Mouse (Mus musculus) forebrain, embryonic 12.5 days (tissue): ENCODE measurements around the gene Mobp. TPM values are rescaled to one million over a fixed set of nuclear protein-coding genes. Genes with fewer than 3 reads are reported as not detected.

Source experiments
- ATAC-seq: fragments of 200-750 bp; cut with Nextera tagmentation; 2 replicates; pipeline ENCODE4 v1.8.0; 2017; ENCODE audit warnings: moderate TSS enrichment; ENCODE audit not compliant: low FRiP score
- H3K27ac ChIP-seq: fragments of 300-500 bp; sonication (generic); 2 replicates; pipeline ENCODE4 v1.5.1; 2016; ENCODE audit warnings: mild to moderate bottlenecking
- H3K27me3 ChIP-seq: fragments of 300-500 bp; sonication (generic); 2 replicates; pipeline ENCODE4 v1.6.1; 2016; ENCODE audit warnings: mild to moderate bottlenecking
- H3K36me3 ChIP-seq: fragments of 300-500 bp; sonication (generic); replicated peaks from 2 replicates; pipeline ENCODE4 v1.6.1; 2016; ENCODE audit warnings: mild to moderate bottlenecking
- H3K4me1 ChIP-seq: fragments of 300-500 bp; sonication (generic); 2 replicates; pipeline ENCODE4 v1.6.1; 2016
- H3K4me2 ChIP-seq: fragments of 300-500 bp; sonication (generic); 2 replicates; pipeline ENCODE4 v1.6.1; 2016; ENCODE audit warnings: mild to moderate bottlenecking, moderate library complexity
- H3K4me3 ChIP-seq: fragments of 300-500 bp; sonication (generic); replicated peaks from 2 replicates; pipeline ENCODE4 v1.5.1; 2016; ENCODE audit warnings: mild to moderate bottlenecking
- H3K9ac ChIP-seq: fragments of 300-500 bp; sonication (generic); 2 replicates; pipeline ENCODE4 v1.6.1; 2016; ENCODE audit warnings: mild to moderate bottlenecking
- H3K9me3 ChIP-seq: fragments of 300-500 bp; sonication (generic); 2 replicates; pipeline ENCODE4 v1.6.1; 2016
- WGBS: fragments of 180-500 bp; shearing (Covaris S2); methylation state at CpG from one replicate; pipeline ENCODE4 v1.1.7; 2016; 5-methylcytosine and 5-hydroxymethylcytosine counted together
- polyA plus RNA-seq: library from polyadenylated mRNA; unstranded; fragments of >200 nt; fragmentation: Nextera tagmentation; extraction: Ambion mirVana; gene quantifications from 2 replicates; pipeline ENCODE4 v1.2.1, GENCODE M21; 2016

The Mobp gene
- polyA plus RNA-seq, 1 experiment from 2014 or later = 1.7 TPM

DNA sequence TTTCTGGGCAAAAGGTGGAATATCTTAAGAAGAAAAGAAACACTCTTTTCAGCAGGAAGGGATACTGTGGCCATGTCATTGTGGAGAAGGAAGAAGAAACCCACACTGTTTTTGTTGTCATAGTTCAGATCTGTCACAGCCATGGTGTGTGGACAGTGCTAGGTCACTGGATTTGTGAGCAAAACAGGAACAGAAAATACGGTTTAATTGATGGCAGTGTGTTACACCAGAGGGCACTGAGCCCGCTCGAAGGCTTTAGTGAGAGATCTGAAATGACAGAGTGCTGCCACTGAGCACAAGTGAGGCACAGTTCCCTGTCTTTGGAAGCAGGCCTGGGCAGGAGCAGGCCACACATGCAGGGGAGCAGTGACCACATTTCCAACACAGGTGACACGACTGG lies 31.3 kb upstream of the Mobp start:
- H3K9ac ChIP-seq = no peak overlapping the region
- no peak overlapping the region for H3K4me2 ChIP-seq
- no peak for ATAC-seq
- no peaks in the 10 kb centered on the region for H3K9me3 ChIP-seq
- no peak overlapping the region for H3K27ac ChIP-seq
- 94% methylated on average over 4 of the region's 4 CpGs for WGBS
- H3K4me3 ChIP-seq = no peak overlapping the region
- peaks cover 53% of the 10 kb centered on the region for H3K36me3 ChIP-seq
- H3K27me3 ChIP-seq = no peaks in the 10 kb centered on the region
- H3K4me1 ChIP-seq = no peaks in the 10 kb centered on the region

DNA sequence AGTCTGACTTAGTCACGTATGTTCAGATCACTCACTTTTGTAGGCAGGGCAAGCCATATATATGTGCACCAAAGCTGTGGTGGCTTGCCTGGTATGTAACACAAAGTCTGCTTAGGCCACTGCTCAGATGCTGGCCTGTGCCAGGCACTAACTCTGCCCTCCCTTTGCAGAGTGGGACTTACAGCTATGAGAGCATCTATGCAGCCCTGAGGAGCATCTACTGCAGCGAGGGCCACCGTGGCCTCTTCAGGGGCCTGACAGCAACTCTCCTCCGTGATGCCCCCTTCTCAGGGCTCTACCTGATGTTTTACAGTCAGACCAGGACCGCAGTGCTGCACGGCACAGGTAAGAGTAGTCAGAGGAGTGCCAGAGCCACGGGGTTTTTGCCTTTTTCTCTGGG lies 29.0 kb upstream of the Mobp start:
- no peaks in the 10 kb centered on the region for H3K4me1 ChIP-seq
- no peak overlapping the region for H3K4me2 ChIP-seq
- peaks cover 65% of the 10 kb centered on the region for H3K36me3 ChIP-seq
- ATAC-seq = no peak
- H3K27ac ChIP-seq = no peak overlapping the region
- WGBS = 89% methylated on average over 7 of the region's 7 CpGs
- H3K27me3 ChIP-seq = no peaks in the 10 kb centered on the region
- H3K4me3 ChIP-seq = no peak overlapping the region
- no peaks in the 10 kb centered on the region for H3K9me3 ChIP-seq
- no peak overlapping the region for H3K9ac ChIP-seq

- Histone ChIP-seq H3K27ac (peak overlapping the region; percentile 70), H3K4me2 (peak overlapping the region; percentile 58), H3K9ac (peak overlapping the region; percentile 63), H3K36me3 (peaks cover 55% of the 10 kb centered on the region), H3K4me3 (peak overlapping the region; percentile 96), H3K27me3 (no peaks in the 10 kb centered on the region), H3K4me1 (peaks cover 16% of the 10 kb centered on the region), H3K9me3 (no peaks in the 10 kb centered on the region)
- ATAC-seq = peak; percentile 16; the same call in 1 of the 2 replicates
- WGBS = 67% methylated on average over 11 of the region's 11 CpGs
Observed at GRCm38 (mm10) chr9:120126868-120127267, 22.6 kb upstream of the Mobp start.

DNA sequence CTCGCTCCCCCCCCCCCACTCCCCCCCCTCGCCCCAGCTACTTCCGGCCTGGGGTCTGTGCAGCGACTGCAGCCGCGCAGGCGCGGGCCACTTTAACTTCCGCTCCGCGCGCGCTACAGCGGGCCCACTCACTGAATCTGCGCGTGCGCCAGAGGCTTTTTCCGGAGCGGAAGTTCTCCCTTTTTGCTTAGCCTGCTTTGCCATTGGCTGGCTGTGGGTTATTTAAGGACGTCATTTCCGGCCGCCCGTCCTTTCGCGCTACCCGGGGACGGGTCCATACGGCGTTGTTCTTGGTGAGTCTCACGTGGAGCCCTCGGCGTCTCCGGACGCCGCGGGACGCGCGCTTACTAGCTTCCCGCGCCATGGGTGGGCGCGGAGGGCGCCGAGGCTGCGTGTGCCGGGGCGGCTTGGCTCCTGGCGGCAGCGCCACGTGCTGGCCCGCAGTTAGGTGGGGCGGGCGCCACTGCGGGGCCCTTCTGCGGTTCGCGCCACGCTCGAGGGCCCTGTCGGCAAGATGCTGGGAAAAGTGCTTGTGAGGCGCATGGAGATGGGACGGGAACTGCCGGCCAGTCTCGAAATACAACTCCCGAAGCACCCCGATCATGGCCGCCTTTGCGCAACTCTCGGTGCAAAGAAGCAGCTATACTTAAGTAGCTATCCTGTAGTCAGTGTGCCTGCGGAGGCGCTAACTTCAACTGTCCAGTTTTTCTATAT lies 21.8 kb upstream of the Mobp start, which contains the start of gene Rpsa:
Rpsa (plus strand) TSS at position 152 of the 714 bp plus-strand sequence.
- Histone ChIP-seq H3K27me3 (no peaks in the 10 kb centered on the region), H3K27ac (peak within 1 kb of the TSS; percentile 75), H3K4me2 (peak within 1 kb of the TSS; percentile 64), H3K4me1 (peaks cover 16% of the 10 kb centered on the region), H3K9me3 (no peaks in the 10 kb centered on the region), H3K9ac (peak within 1 kb of the TSS; percentile 99), H3K4me3 (peak within 1 kb of the TSS; percentile 96), H3K36me3 (peaks cover 58% of the 10 kb centered on the region)
- under 1% methylated on average over 59 of the region's 72 CpGs for WGBS
- ATAC-seq = peak; percentile 97

- Histone ChIP-seq H3K36me3 (peaks cover 48% of the 10 kb centered on the region), H3K27me3 (no peaks in the 10 kb centered on the region), H3K4me2 (peak overlapping the region; percentile 64), H3K9ac (peak overlapping the region; percentile 99; the same call in 1 of the 2 replicates), H3K4me3 (peak overlapping the region; percentile 96), H3K4me1 (peaks cover 16% of the 10 kb centered on the region), H3K27ac (no peak overlapping the region), H3K9me3 (no peaks in the 10 kb centered on the region)
- no peak for ATAC-seq
- WGBS = 79% methylated on average over 10 of the region's 10 CpGs
Observed at GRCm38 (mm10) chr9:120129276-120129675, 20.2 kb upstream of the Mobp start.

- WGBS = 84% methylated on average over 3 of the region's 3 CpGs
- no peak overlapping the region for H3K27ac ChIP-seq
- peaks cover 15% of the 10 kb centered on the region for H3K4me1 ChIP-seq
- no peaks in the 10 kb centered on the region for H3K9me3 ChIP-seq
- no peaks in the 10 kb centered on the region for H3K27me3 ChIP-seq
- no peak overlapping the region for H3K9ac ChIP-seq
- no peak for ATAC-seq
- peaks cover 46% of the 10 kb centered on the region for H3K36me3 ChIP-seq
- no peak overlapping the region for H3K4me2 ChIP-seq
- no peak overlapping the region for H3K4me3 ChIP-seq
Observed at GRCm38 (mm10) chr9:120131784-120132288, 17.7 kb upstream of the Mobp start.

- H3K4me1 ChIP-seq = peaks cover 12% of the 10 kb centered on the region
- H3K36me3 ChIP-seq = peaks cover 46% of the 10 kb centered on the region
- ATAC-seq = no peak
- H3K4me3 ChIP-seq = no peak overlapping the region
- no peak overlapping the region for H3K9ac ChIP-seq
- H3K27ac ChIP-seq = peak overlapping the region; percentile 47; the same call in 1 of the 2 replicates
- H3K4me2 ChIP-seq = no peak overlapping the region
- H3K27me3 ChIP-seq = no peaks in the 10 kb centered on the region
- H3K9me3 ChIP-seq = no peaks in the 10 kb centered on the region
- 43% methylated on average over 8 of the region's 8 CpGs for whole genome bisulfite sequencing
Observed at GRCm38 (mm10) chr9:120132980-120133754, 16.3 kb upstream of the Mobp start.

GRCm38 (mm10) chr9:120133755-120134475 lies 15.6 kb upstream of the Mobp start:
- H3K4me1 ChIP-seq = peaks cover 5% of the 10 kb centered on the region
- H3K36me3 ChIP-seq = peaks cover 42% of the 10 kb centered on the region
- peak overlapping the region; percentile 47; the same call in 1 of the 2 replicates for H3K27ac ChIP-seq
- H3K9ac ChIP-seq = no peak overlapping the region
- no peaks in the 10 kb centered on the region for H3K27me3 ChIP-seq
- no peak overlapping the region for H3K4me2 ChIP-seq
- no peaks in the 10 kb centered on the region for H3K9me3 ChIP-seq
- H3K4me3 ChIP-seq = no peak overlapping the region
- ATAC-seq = no peak
- WGBS = 59% methylated on average over 6 of the region's 6 CpGs

- H3K36me3 ChIP-seq = peaks cover 35% of the 10 kb centered on the region
- H3K4me2 ChIP-seq = no peak overlapping the region
- H3K9me3 ChIP-seq = no peaks in the 10 kb centered on the region
- no peak for ATAC-seq
- WGBS = 85% methylated on average over 13 of the region's 13 CpGs
- no peak overlapping the region for H3K4me3 ChIP-seq
- H3K4me1 ChIP-seq = no peaks in the 10 kb centered on the region
- H3K27me3 ChIP-seq = no peaks in the 10 kb centered on the region
- H3K27ac ChIP-seq = no peak overlapping the region
- H3K9ac ChIP-seq = no peak overlapping the region
Observed at GRCm38 (mm10) chr9:120134529-120135160, 14.9 kb upstream of the Mobp start.

DNA sequence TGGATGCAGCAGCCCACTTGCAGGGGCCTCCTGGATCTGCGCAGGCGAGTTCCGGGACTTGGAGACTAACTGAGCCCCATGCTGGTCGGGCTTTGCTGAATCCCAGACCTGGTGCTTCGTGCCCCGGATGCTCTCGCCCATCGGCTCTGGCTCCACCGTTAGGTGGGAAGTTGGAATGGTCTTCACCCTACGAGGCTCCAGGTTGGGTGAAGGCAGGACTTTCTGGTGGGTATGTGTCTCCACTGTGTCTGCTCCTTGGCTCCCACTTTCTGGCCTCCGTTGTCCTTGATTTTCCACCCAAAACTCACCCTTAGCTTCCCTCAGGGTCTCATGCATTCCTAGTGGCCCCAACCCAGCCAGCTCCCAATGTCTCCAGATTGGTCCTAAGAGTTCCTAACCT lies 14.1 kb upstream of the Mobp start:
- no peaks in the 10 kb centered on the region for H3K27me3 ChIP-seq
- no peaks in the 10 kb centered on the region for H3K4me1 ChIP-seq
- ATAC-seq = no peak
- H3K4me3 ChIP-seq = no peak overlapping the region
- H3K9ac ChIP-seq = no peak overlapping the region
- no peak overlapping the region for H3K27ac ChIP-seq
- H3K36me3 ChIP-seq = peaks cover 26% of the 10 kb centered on the region
- WGBS = 92% methylated on average over 11 of the region's 11 CpGs
- no peaks in the 10 kb centered on the region for H3K9me3 ChIP-seq
- no peak overlapping the region for H3K4me2 ChIP-seq

DNA sequence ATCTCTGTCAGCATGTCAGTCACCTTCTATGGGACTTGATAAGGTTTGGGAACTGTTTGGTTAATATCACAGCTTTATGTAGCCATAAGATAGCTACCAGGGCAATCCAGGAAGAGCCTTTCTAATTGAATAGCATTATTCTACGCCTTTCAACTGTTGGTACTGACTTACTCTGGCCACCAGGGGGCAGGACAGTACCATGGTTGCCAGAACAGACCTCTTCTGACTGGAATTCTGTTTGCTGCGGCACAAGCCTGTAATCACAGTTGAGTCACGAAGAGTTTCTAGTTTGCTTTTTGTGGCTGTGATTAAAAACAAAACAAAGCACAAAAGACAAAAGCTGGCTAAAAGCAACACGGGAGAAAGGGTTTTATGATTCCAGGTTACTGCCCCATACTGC lies 8.9 kb upstream of the Mobp start:
- 14% methylated on average over 4 of the region's 4 CpGs for WGBS
- Histone ChIP-seq H3K4me1 (no peaks in the 10 kb centered on the region), H3K27me3 (no peaks in the 10 kb centered on the region), H3K9me3 (no peaks in the 10 kb centered on the region), H3K4me2 (no peak overlapping the region), H3K4me3 (no peak overlapping the region), H3K9ac (no peak overlapping the region), H3K36me3 (no peaks in the 10 kb centered on the region), H3K27ac (no peak overlapping the region)
- peak; percentile 79; the same call in 1 of the 2 replicates for ATAC-seq
